Mouse (Mus musculus) adrenal gland, adult 10 weeks (tissue): ENCODE measurements around the gene Gm364. TPM values are rescaled to one million over a fixed set of nuclear protein-coding genes. Genes with fewer than 3 reads are reported as not detected.

Source experiments
- polyA plus RNA-seq: library from polyadenylated mRNA; stranded (reverse); fragments of 350-450 nt; fragmentation: Illumina TruSeq; extraction: RNeasy Lipid Tissue Mini Kit (QIAGEN cat#74804); gene quantifications from one replicate; pipeline ENCODE4 v1.2.3, GENCODE M21; 2014; ENCODE audit warnings: low read depth, low replicate concordance

Gm364 gene
- not detected for polyA plus RNA-seq

GRCm38 (mm10) chrX:57408769-57409168 lies at the start of gene Gm364:
Gene Gm364, plus strand, starts transcription at chrX:57409154.

GRCm38 (mm10) chrX:57392367-57393246 lies 16.3 kb upstream of the Gm364 start, which contains the start of gene Rbmx:
Gene Rbmx, minus strand, starts transcription at chrX:57393036.

GRCm38 (mm10) chrX:57503634-57504033 lies 94.7 kb downstream of the Gm364 start, which contains the start of gene Gpr101:
Gene Gpr101, minus strand, starts transcription at chrX:57503757.

Other genes starting within 250 kb of the Gm364 start
- not detected for gene Cd40lg, start 197.0 kb upstream of the Gm364 start, polyA plus RNA-seq
- gene Arhgef6, start 70.4 kb upstream of the Gm364 start, polyA plus RNA-seq = 101 TPM
- gene Rbmx, start 16.1 kb upstream of the Gm364 start, polyA plus RNA-seq = 36.6 TPM
- not detected for gene Gpr101, start 94.6 kb downstream of the Gm364 start, polyA plus RNA-seq